Mouse (Mus musculus): ENCODE data around the gene Slc25a44.

Slc25a44 gene

DNA sequence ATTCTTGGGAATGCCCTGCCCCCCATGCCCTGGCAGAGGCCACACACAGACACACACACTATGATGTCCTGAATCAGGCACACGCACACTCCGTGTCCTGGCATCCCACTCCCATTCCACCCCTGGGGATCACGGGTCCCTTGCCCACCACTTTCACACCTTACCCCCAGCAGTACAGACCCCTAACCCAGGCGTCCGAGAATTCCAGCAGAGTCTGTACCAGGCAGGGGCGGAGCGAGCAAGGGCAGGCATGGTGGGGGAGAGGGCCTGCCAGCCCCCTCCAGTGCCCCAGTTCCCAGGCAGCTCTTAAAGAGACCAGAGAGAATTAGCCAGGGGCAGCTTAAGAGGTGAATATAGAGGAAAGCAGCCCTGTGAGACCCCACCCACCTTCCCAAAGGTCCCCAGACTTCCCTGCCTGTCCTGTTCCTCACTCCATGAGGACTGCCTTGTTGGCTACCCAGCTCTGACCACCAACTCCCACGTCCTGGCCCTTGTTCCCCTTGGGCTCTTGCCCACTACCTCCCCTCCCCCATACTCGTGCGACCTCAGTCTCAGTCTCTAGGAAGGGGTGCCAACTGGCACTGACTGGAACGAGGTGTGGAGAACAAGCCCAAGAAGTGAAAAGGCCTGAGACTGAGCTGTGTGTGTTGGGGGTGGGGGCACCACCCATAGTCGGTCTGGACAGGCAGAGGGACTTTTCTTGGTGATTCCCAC lies 36.2 kb upstream of the Slc25a44 start, which contains the start of gene Sema4a:
TSS of gene Sema4a (minus strand) at position 200 of the 714 bp plus-strand sequence.
- TF ChIP-seq POU5F1 (IDR thresholded peaks at IDR 0.05; ENCODE audit: borderline replicate concordance, low read length) (no peak), NANOG (IDR thresholded peaks at IDR 0.05; ENCODE audit: borderline replicate concordance, low read length) (no peak), CTCF (conservative IDR thresholded peaks at IDR 0.05; ENCODE audit: low read length) (no peak)
- H3K9me3 ChIP-seq (ENCODE audit: low read length): no peaks in the 10 kb centered on the region
- H3K4me1 ChIP-seq (replicated peaks; ENCODE audit: low read depth, low read length): peaks cover 35% of the 10 kb centered on the region
- H3K4me3 ChIP-seq (replicated peaks; ENCODE audit: low read length): no peak within 1 kb of the TSS
- no peaks in the 10 kb centered on the region for H3K36me3 ChIP-seq (ENCODE audit: insufficient read depth, low read length)
- peaks cover 55% of the 10 kb centered on the region for H3K27me3 ChIP-seq (ENCODE audit: insufficient read depth, low read length)

DNA sequence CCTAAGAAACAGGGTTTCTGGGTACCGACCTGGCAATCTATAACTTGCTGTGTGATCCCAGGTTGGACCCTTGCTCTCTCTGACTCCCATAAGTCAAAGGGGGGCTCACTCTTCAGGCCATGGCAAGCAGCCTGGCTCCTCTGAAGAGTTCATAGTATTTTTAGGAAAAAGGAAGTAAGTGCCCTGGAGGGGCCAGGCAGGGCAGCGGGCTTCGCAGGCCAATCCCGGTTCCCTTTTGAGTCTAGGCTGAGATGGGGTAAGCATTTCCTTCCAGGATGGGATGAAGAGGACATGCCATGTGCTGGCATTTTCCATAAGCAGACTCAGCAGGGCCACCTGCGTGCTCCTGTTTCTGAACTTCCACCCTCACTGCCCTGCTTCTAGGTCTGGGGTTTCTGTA lies 35.1 kb upstream of the Slc25a44 start:
- peaks cover 60% of the 10 kb centered on the region for H3K27me3 ChIP-seq (ENCODE audit: insufficient read depth, low read length)
- peaks cover 46% of the 10 kb centered on the region for H3K4me1 ChIP-seq (replicated peaks; ENCODE audit: low read depth, low read length)
- H3K4me3 ChIP-seq (replicated peaks; ENCODE audit: low read length): no peak overlapping the region
- no peaks in the 10 kb centered on the region for H3K36me3 ChIP-seq (ENCODE audit: insufficient read depth, low read length)
- TF ChIP-seq CTCF (conservative IDR thresholded peaks at IDR 0.05; ENCODE audit: low read length) (no peak), NANOG (IDR thresholded peaks at IDR 0.05; ENCODE audit: borderline replicate concordance, low read length) (no peak), POU5F1 (IDR thresholded peaks at IDR 0.05; ENCODE audit: borderline replicate concordance, low read length) (no peak)
- H3K9me3 ChIP-seq (ENCODE audit: low read length): no peaks in the 10 kb centered on the region

DNA sequence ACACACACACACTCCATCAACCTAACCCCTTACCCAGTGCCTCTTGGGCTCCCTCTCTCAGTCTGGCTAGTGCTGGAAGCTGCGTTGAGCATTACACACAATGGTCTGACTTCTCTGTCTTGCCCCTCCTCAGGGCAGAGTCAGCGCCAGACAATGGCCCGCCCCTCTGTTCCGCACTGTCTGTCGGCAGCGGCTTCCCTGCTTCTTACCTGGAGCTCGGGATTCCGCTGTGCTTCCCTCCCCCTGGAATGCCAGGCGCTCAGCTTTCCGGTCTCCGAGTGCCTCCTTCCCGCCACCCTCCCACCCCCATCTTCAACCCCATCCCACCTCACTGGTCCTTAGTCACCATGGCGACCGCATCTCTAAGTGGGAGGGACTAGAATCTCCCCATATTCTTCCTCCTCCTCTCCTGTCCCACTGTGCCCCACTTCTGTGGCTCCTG lies 33.9 kb upstream of the Slc25a44 start:
- H3K36me3 ChIP-seq (ENCODE audit: insufficient read depth, low read length): no peaks in the 10 kb centered on the region
- H3K27me3 ChIP-seq (ENCODE audit: insufficient read depth, low read length): peaks cover 70% of the 10 kb centered on the region
- peaks cover 44% of the 10 kb centered on the region for H3K4me1 ChIP-seq (replicated peaks; ENCODE audit: low read depth, low read length)
- no peak for TF ChIP-seq NANOG (IDR thresholded peaks at IDR 0.05; ENCODE audit: borderline replicate concordance, low read length)
- no peak for TF ChIP-seq CTCF (conservative IDR thresholded peaks at IDR 0.05; ENCODE audit: low read length)
- TF ChIP-seq POU5F1 (IDR thresholded peaks at IDR 0.05; ENCODE audit: borderline replicate concordance, low read length): no peak
- no peaks in the 10 kb centered on the region for H3K9me3 ChIP-seq (ENCODE audit: low read length)
- no peak overlapping the region; the same call in 1 of the 2 replicates for H3K4me3 ChIP-seq (replicated peaks; ENCODE audit: low read length)

DNA sequence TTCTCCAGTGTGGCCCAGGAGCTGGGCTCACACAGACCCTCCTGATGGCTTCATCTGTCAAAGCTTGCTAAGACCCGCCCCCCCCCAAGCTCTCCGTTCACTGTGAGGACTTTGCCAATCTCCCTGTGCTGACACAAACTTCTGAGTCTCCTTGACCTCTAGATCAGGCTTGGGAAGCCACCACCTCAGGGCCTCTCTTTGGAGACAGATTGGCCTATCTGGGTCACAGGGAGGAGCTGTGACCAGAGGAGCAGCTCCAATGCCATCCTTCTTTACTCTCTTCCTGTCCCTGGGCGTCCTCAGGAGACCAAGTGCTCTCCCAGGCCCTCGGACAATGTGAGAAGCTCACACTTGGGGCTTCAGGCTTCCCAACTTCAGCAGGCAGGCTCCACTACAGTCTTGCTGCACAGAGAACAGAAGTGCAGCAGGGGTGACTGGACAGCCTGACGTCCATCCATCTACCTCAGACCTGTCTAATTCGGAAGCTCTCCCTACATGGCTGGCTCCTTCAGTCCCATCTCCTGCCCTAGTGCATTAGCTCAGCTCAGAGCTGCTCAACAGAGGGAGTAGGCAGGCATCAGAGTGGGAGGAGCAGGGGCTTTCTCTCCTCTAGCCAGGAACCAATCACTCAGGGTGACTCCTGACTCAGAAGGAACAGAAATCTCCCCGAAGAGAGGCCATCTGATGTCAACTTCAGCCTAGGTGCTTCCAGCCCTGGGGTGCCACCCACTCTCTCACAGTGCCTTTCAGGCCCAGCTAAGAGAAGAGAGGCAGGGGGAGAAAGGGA lies 32.0 kb upstream of the Slc25a44 start:
- Histone ChIP-seq H3K4me1 (replicated peaks; ENCODE audit: low read depth, low read length) (peaks cover 53% of the 10 kb centered on the region), H3K9me3 (ENCODE audit: low read length) (no peaks in the 10 kb centered on the region), H3K36me3 (ENCODE audit: insufficient read depth, low read length) (no peaks in the 10 kb centered on the region), H3K4me3 (replicated peaks; ENCODE audit: low read length) (no peak overlapping the region), H3K27me3 (ENCODE audit: insufficient read depth, low read length) (peaks cover 85% of the 10 kb centered on the region)
- no peak for TF ChIP-seq POU5F1 (IDR thresholded peaks at IDR 0.05; ENCODE audit: borderline replicate concordance, low read length)
- TF ChIP-seq CTCF (conservative IDR thresholded peaks at IDR 0.05; ENCODE audit: low read length): no peak
- no peak for TF ChIP-seq NANOG (IDR thresholded peaks at IDR 0.05; ENCODE audit: borderline replicate concordance, low read length)

DNA sequence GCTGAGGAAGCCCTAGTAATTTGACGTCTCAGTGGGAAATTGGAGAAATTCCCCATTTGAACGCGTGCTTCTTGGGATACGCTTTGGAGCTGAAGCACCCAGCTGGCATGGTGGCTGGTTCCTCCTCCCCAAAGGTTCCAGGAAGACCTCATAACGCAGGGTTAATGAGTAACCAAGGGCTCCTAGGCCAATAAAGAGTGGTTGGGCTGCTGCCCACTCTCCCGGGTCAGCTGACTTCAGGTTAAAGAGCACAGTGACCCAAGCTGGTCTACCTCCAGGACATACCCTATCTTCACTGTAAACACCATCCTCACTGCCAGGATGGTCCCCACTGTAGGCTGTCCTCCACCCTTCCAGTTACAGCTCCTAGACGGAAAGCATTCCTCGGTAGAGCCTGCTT lies 31.4 kb upstream of the Slc25a44 start:
- Histone ChIP-seq H3K36me3 (ENCODE audit: insufficient read depth, low read length) (no peaks in the 10 kb centered on the region), H3K27me3 (ENCODE audit: insufficient read depth, low read length) (peaks cover 84% of the 10 kb centered on the region), H3K4me3 (replicated peaks; ENCODE audit: low read length) (no peak overlapping the region), H3K9me3 (ENCODE audit: low read length) (no peaks in the 10 kb centered on the region), H3K4me1 (replicated peaks; ENCODE audit: low read depth, low read length) (peaks cover 51% of the 10 kb centered on the region)
- no peak for TF ChIP-seq NANOG (IDR thresholded peaks at IDR 0.05; ENCODE audit: borderline replicate concordance, low read length)
- TF ChIP-seq POU5F1 (IDR thresholded peaks at IDR 0.05; ENCODE audit: borderline replicate concordance, low read length): no peak
- no peak for TF ChIP-seq CTCF (conservative IDR thresholded peaks at IDR 0.05; ENCODE audit: low read length)

DNA sequence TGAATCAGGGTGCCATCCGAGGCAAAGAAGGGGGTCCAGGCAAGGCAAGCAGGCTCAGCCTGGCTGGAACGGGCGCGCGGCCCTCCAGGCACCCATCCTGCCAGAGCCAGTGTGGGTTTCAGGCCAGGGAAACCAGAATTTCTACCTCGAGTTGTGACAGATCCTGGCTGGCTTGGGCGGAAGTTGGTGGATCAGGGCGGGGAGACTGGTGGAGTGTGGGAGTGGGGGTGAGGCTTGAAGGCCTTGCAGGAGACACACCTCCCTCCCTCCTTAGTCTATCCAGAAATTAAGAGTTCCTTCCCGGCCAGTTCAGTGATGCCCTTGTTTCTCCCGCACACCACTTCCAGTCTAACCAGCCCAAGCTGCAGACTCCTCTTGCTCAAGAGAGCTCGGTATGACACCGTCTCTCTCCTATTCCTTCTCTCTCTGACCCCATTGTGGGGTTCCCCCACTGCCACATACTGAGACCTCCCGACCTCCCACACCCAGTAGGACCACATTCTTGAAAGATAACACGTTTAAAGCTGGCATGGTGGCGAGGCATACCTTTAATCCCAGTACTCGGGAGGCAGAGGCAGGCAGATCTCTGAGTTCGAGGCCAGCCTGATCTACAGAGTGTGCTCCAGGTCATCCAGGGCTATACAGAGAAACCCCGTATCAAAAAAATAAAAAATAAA lies 30.8 kb upstream of the Slc25a44 start:
- Histone ChIP-seq H3K36me3 (ENCODE audit: insufficient read depth, low read length) (no peaks in the 10 kb centered on the region), H3K4me1 (replicated peaks; ENCODE audit: low read depth, low read length) (peaks cover 47% of the 10 kb centered on the region), H3K9me3 (ENCODE audit: low read length) (no peaks in the 10 kb centered on the region), H3K27me3 (ENCODE audit: insufficient read depth, low read length) (peaks cover 84% of the 10 kb centered on the region), H3K4me3 (replicated peaks; ENCODE audit: low read length) (peak overlapping the region; percentile 70)
- TF ChIP-seq NANOG (IDR thresholded peaks at IDR 0.05; ENCODE audit: borderline replicate concordance, low read length) (no peak), POU5F1 (IDR thresholded peaks at IDR 0.05; ENCODE audit: borderline replicate concordance, low read length) (no peak), CTCF (conservative IDR thresholded peaks at IDR 0.05; ENCODE audit: low read length) (no peak)

DNA sequence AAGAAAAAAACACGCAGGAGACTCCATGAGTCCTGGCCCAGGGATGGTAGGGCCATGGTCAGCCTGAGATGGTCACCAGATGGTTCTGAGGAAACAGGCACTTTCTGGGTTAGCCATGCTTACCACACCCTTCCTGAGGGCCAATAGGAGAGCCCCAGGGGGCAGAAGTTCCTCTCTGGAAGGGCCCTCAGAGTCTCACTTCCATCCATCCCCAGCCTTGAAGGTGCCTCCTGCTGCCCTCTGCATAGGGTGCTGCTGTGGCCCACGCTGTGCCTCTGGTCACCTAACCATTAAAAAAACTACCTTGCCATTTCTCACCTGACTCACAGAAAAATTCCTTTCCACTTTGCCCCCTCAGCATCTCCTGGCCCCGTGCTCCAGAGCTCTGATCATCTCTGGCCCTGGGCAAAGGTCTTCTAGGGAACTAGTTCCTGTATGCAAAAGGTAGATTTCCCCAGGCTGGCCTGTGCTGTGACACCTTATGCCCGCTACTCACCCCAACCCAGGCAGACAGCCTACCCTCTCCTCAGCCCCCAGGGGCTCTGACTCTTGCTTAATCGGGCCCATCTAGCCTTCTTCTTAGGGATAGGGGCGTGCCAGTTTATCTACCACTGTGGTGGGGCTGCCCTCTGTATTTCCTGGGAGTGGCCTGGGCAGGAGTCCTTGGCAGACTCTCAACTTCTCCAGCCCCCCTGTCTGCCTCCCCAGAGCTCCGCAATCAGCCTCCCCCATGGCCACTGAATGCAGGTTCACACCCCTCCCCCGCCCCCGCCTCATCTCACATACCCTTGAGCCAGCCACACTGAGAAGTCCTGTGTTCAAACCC lies 30.0 kb upstream of the Slc25a44 start:
- TF ChIP-seq CTCF (conservative IDR thresholded peaks at IDR 0.05; ENCODE audit: low read length): no peak
- TF ChIP-seq NANOG (IDR thresholded peaks at IDR 0.05; ENCODE audit: borderline replicate concordance, low read length): no peak
- TF ChIP-seq POU5F1 (IDR thresholded peaks at IDR 0.05; ENCODE audit: borderline replicate concordance, low read length): no peak
- H3K4me1 ChIP-seq (replicated peaks; ENCODE audit: low read depth, low read length): peaks cover 51% of the 10 kb centered on the region
- no peaks in the 10 kb centered on the region for H3K9me3 ChIP-seq (ENCODE audit: low read length)
- H3K27me3 ChIP-seq (ENCODE audit: insufficient read depth, low read length): peaks cover 84% of the 10 kb centered on the region
- peak overlapping the region; percentile 70 for H3K4me3 ChIP-seq (replicated peaks; ENCODE audit: low read length)
- no peaks in the 10 kb centered on the region for H3K36me3 ChIP-seq (ENCODE audit: insufficient read depth, low read length)

Measured in E14TG2a.4 (cell line).